Mouse (Mus musculus) C2C12 (cell line): ENCODE results near the gene Atp1a3. TPM values are rescaled to one million over a fixed set of nuclear protein-coding genes. Genes with fewer than 3 reads are reported as not detected.

Experiments
- H3K27me3 ChIP-seq: one replicate; pipeline ENCODE4 v1.6.1; 2011; ENCODE audit not compliant: control insufficient read depth, insufficient read depth, insufficient read length
- H3K36me3 ChIP-seq: one replicate; pipeline ENCODE4 v1.6.1; 2011; ENCODE audit not compliant: control insufficient read depth, insufficient read depth
- H3K4me3 ChIP-seq: one replicate; pipeline ENCODE4 v1.5.1; 2011; ENCODE audit warnings: mild to moderate bottlenecking, control low read depth; ENCODE audit not compliant: poor library complexity, insufficient read depth, severe bottlenecking
- H3K79me2 ChIP-seq: one replicate; pipeline ENCODE4 v1.6.1; 2011; ENCODE audit not compliant: control insufficient read depth, insufficient read depth
- H3K79me3 ChIP-seq: one replicate; pipeline ENCODE4 v1.6.1; 2011; ENCODE audit warnings: low read depth, control low read depth
- H3ac ChIP-seq: one replicate; pipeline ENCODE3; 2011; ENCODE audit warnings: low read depth; ENCODE audit not compliant: control insufficient read depth, insufficient read length
- CEBPB ChIP-seq: IDR thresholded peaks from one replicate; pipeline ENCODE4 v1.6.1; 2011; ENCODE audit warnings: low read depth, mild to moderate bottlenecking, control low read depth, moderate library complexity
- CTCF ChIP-seq: IDR thresholded peaks from one replicate; pipeline ENCODE4 v1.5.1; 2011; ENCODE audit not compliant: control insufficient read depth, insufficient read depth, insufficient read length
- FOSL1 ChIP-seq: IDR thresholded peaks from one replicate; pipeline ENCODE4 v1.8.0; 2011; ENCODE audit warnings: mild to moderate bottlenecking, low read length; ENCODE audit not compliant: poor library complexity, insufficient read depth, severe bottlenecking
- MAX ChIP-seq: IDR thresholded peaks from one replicate; pipeline ENCODE4 v1.6.1; 2011; ENCODE audit warnings: mild to moderate bottlenecking, control low read depth
- MYOD1 ChIP-seq: IDR thresholded peaks from one replicate; pipeline ENCODE4 v1.6.1; 2011; ENCODE audit warnings: low read depth; ENCODE audit not compliant: control insufficient read depth, insufficient read length
- MYOG ChIP-seq: IDR thresholded peaks from one replicate; pipeline ENCODE4 v1.6.1; 2011; ENCODE audit not compliant: control insufficient read depth, insufficient read length; ENCODE audit errors: extremely low read depth
- USF1 ChIP-seq: IDR thresholded peaks from one replicate; pipeline ENCODE4 v1.6.1; 2011; ENCODE audit warnings: low read depth, mild to moderate bottlenecking, control low read depth, moderate library complexity
- polyA plus RNA-seq: library from polyadenylated mRNA; unstranded; fragments of >200 nt; fragmentation: generic; extraction: Trizol; gene quantifications from one replicate; pipeline ENCODE4 v1.2.1, GENCODE M21; 2012; ENCODE audit warnings: missing spikeins

Gene Atp1a3
- polyA plus RNA-seq, 1 experiment: 0.22 TPM

DNA sequence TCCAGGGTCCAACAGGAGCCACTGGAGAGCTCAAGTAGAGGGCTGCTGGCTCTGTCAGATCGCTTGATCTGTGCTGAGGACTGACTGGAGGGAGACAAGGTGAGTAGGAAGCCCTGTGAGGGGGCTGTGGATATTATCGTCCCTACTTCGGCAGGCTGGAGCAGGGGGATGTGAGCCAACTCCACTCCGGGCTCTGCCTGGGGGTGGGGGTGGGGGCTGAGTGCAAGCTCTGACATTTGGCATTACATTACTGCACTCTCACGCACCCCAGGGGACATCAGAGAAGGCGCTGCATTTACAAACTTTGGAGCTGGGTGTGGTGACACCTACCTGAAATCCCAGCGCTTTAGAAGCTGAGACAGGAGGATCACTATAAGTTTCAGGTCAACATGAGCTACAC, 5.8 kb upstream of the Atp1a3 start:
- no peaks in the 10 kb centered on the region for H3K79me2 ChIP-seq
- H3K79me3 ChIP-seq: no peaks in the 10 kb centered on the region
- no peaks in the 10 kb centered on the region for H3K36me3 ChIP-seq
- peaks cover 12% of the 10 kb centered on the region for H3K27me3 ChIP-seq
- TF ChIP-seq MAX (no peak), FOSL1 (no peak), USF1 (no peak), CTCF (no peak)
- H3ac ChIP-seq: no peak overlapping the region
- no peak overlapping the region for H3K4me3 ChIP-seq

DNA sequence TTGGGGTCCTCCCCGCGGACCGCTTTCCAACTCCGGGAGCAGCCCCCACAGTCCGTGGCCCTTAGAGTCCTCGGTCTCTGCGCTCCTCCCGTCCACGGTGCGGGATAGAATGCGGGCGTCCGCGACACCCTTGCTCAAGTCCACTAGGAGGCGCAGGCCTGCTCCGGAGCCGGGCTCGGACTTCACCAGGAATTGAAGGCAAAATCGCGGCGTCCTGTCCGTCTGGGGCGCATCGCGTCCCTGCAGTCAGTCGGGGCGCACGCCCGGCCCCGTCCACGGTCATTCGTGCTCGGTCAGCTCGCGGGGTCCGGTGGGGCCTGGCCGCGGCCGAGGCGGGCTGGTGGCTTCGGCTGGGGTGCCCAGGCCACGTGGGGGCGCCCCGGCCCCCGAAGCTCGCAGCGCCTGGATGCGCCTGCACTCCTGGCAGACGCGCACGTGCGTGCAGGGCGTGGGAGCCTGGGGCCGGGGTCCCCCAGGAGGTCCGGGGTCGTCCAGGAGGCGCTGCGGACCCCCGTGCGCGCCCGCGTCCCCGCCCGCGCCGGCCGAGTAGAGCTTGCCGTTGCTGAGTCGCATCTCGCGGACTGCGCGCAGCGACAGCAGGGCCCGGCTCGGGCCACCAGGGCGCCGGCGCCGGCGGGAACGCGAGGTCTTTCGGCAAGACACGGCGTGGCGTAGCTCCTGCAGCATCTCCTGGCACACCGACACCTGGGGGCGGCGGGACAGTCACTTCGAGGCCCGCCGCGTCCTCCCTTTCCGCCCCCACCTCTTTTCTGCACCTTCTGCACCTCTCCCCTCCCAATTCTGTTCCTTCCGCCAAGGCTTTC, 4.5 kb upstream of the Atp1a3 start:
- no peak overlapping the region for H3ac ChIP-seq
- no peaks in the 10 kb centered on the region for H3K79me2 ChIP-seq
- no peak for TF ChIP-seq USF1
- TF ChIP-seq CTCF: peak; percentile 3
- no peaks in the 10 kb centered on the region for H3K36me3 ChIP-seq
- peaks cover 25% of the 10 kb centered on the region for H3K27me3 ChIP-seq
- H3K79me3 ChIP-seq: no peaks in the 10 kb centered on the region
- no peak overlapping the region for H3K4me3 ChIP-seq

DNA sequence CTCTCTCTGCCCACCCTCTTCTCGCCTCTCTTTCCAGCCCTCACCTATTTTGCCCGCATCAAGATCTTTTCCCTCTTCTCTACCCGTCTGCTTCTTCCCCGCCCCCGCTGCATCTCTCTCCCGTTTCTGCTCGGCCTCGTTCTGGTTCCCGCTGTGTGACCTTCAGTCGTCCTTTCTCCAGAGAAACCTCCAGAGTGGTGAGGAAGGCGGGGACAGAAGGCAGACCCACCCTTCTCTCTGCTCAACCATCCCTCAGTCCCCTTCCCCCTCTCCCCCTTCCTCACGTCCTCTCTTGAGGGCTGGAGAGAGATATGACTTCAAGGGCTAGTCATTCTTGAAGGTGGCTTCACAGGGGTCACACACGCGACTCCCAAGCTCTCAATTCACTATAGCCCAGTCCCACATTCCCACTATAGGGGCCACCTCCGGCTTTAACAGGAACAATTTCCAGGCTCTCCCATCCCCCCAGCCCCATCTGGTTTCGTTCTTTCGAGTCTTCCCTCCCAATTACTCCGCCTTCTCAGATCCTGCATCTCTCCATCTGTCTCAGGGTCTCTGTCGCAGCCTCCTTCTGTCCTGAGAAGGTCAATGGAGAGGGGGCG, 3.4 kb upstream of the Atp1a3 start:
- H3ac ChIP-seq: no peak overlapping the region
- H3K4me3 ChIP-seq: no peak overlapping the region
- no peaks in the 10 kb centered on the region for H3K36me3 ChIP-seq
- no peak for TF ChIP-seq CTCF
- H3K79me2 ChIP-seq: no peaks in the 10 kb centered on the region
- no peaks in the 10 kb centered on the region for H3K79me3 ChIP-seq
- H3K27me3 ChIP-seq: peaks cover 33% of the 10 kb centered on the region

DNA sequence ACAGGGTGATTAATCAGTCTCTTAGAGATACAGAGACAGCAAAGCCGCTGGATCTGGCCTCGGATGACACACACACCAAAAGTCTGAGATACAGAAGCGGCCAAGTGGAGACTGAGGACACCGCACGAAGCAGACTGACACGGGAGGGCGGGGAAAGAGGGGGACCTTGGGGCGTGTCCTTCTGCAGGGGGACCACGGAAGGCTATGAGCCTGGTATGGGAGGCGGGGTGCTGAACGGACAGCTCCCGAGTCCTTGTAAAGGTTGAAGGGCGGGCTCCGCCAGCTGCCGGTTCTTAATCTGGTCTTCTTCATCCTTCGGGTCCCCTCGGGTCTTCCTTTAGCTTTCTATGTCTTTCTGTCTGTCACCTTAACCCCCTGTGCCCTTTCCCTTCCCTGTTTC, 2.9 kb upstream of the Atp1a3 start:
- H3K79me3 ChIP-seq: no peaks in the 10 kb centered on the region
- no peaks in the 10 kb centered on the region for H3K36me3 ChIP-seq
- no peak overlapping the region for H3ac ChIP-seq
- no peak overlapping the region for H3K4me3 ChIP-seq
- no peak for TF ChIP-seq MYOG
- TF ChIP-seq MYOD1: no peak
- no peak for TF ChIP-seq USF1
- TF ChIP-seq CEBPB: no peak
- TF ChIP-seq CTCF: no peak
- TF ChIP-seq FOSL1: no peak
- TF ChIP-seq MAX: no peak
- H3K27me3 ChIP-seq: peaks cover 38% of the 10 kb centered on the region
- H3K79me2 ChIP-seq: no peaks in the 10 kb centered on the region

DNA sequence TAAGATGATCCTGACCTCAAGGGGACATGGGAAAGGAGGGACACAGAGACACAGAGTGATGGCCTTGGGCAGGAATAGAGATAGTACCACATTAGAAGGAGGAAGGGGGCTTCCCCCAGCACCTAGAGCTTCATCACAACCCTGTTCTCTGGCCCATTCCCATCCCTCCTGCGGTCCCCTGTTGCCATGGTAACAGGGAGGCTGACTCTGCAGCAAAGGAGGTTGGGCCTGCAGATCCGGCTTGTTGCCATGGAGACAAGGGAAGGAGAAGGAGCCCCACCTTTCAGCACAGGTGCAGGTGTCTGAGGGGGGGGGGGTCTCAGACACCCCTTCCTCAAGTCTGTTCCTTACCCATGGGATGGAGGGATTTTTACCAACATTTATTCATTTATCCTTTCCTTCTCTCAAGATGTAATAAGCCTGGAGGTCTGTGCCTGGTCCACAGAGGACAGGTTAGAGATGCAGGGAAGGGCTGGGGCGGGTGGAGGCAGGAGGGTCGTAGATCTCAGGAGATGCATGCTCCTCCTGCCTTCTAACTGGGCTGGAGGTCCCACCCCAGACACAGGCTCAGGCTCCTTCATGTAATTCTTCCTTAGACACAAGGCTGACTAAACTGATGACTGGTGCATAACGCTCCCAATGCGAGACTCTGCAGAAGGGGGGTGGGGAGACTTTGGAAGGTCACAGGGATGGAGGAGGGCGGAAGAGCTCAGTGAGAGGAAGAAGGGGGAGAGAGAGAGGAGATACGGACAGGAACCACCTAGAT, 2.0 kb upstream of the Atp1a3 start:
- Histone ChIP-seq H3K79me2 (no peaks in the 10 kb centered on the region), H3ac (no peak overlapping the region), H3K79me3 (no peaks in the 10 kb centered on the region), H3K27me3 (peaks cover 42% of the 10 kb centered on the region), H3K4me3 (no peak overlapping the region), H3K36me3 (no peaks in the 10 kb centered on the region)
- TF ChIP-seq CTCF: no peak
- TF ChIP-seq CEBPB: no peak
- TF ChIP-seq FOSL1: no peak
- no peak for TF ChIP-seq MAX
- no peak for TF ChIP-seq MYOD1
- TF ChIP-seq MYOG: no peak
- no peak for TF ChIP-seq USF1
